Mouse (Mus musculus) liver, embryonic 11.5 days (tissue): Measurements from ENCODE around the gene Rtl10. TPM values are rescaled to one million over a fixed set of nuclear protein-coding genes. Genes with fewer than 3 reads are reported as not detected.

Experiments used
- ATAC-seq: fragments of 200-750 bp; cut with Nextera tagmentation; replicated peaks from 2 replicates; pipeline ENCODE4 v1.8.0; 2017; ENCODE audit warnings: moderate number of reproducible peaks, mild to moderate bottlenecking, moderate TSS enrichment, moderate library complexity; ENCODE audit not compliant: low FRiP score
- DNase-seq: peaks from one replicate; pipeline ENCODE4 v3.0.0-alpha.2; 2017; ENCODE audit warnings: low spot score
- H3K27ac ChIP-seq: fragments of 300-500 bp; sonication (generic); 2 replicates; pipeline ENCODE4 v1.5.1; 2014; ENCODE audit warnings: mild to moderate bottlenecking, low read depth, low read length, control low read depth
- H3K27me3 ChIP-seq: fragments of 300-500 bp; sonication (generic); replicated peaks from 2 replicates; pipeline ENCODE4 v1.6.1; 2014; ENCODE audit warnings: low read length, mixed read lengths; ENCODE audit not compliant: control insufficient read depth, insufficient read depth
- H3K36me3 ChIP-seq: fragments of 300-500 bp; sonication (generic); 2 replicates; pipeline ENCODE4 v1.6.1; 2014; ENCODE audit warnings: mild to moderate bottlenecking, low read length, moderate library complexity, mixed read lengths; ENCODE audit not compliant: control insufficient read depth, insufficient read depth
- H3K4me1 ChIP-seq: fragments of 300-500 bp; sonication (generic); replicated peaks from 2 replicates; pipeline ENCODE4 v1.6.1; 2014; ENCODE audit warnings: low read length, mixed read lengths; ENCODE audit not compliant: control insufficient read depth, insufficient read depth
- H3K4me2 ChIP-seq: fragments of 300-500 bp; sonication (generic); 2 replicates; pipeline ENCODE4 v1.6.1; 2014; ENCODE audit warnings: mild to moderate bottlenecking, control low read depth, moderate library complexity
- H3K4me3 ChIP-seq: fragments of 300-500 bp; sonication (generic); 2 replicates; pipeline ENCODE4 v1.5.1; 2014; ENCODE audit warnings: low read depth, low read length, control low read depth
- H3K9ac ChIP-seq: fragments of 300-500 bp; sonication (generic); 2 replicates; pipeline ENCODE4 v1.6.1; 2014; ENCODE audit warnings: low read depth, low read length, control low read depth
- H3K9me3 ChIP-seq: fragments of 300-500 bp; sonication (generic); 2 replicates; pipeline ENCODE4 v1.6.1; 2016; ENCODE audit warnings: low read length, inconsistent platforms, mixed read lengths; ENCODE audit not compliant: control insufficient read depth
- WGBS: fragments of 180-500 bp; shearing (Covaris S2); extraction: QIAGEN DNeasy Blood & Tissue Kit; methylation state at CpG from one replicate; pipeline ENCODE4 v1.1.7; 2014; 5-methylcytosine and 5-hydroxymethylcytosine counted together
- polyA plus RNA-seq: library from polyadenylated mRNA; unstranded; fragments of >200 nt; fragmentation: Nextera tagmentation; extraction: Ambion mirVana; gene quantifications from 2 replicates; pipeline ENCODE4 v1.2.1, GENCODE M21; 2014

The Rtl10 gene
- polyA plus RNA-seq, 1 experiment from 2014 or later: 2.1 TPM

GRCm38 (mm10) chr16:18543151-18543829 lies 44.6 kb downstream of the Rtl10 start:
- Histone ChIP-seq H3K9ac (no peak overlapping the region), H3K9me3 (no peaks in the 10 kb centered on the region), H3K4me3 (no peak overlapping the region), H3K4me1 (no peaks in the 10 kb centered on the region; the same call in 1 of the 2 replicates), H3K4me2 (no peak overlapping the region), H3K27me3 (no peaks in the 10 kb centered on the region), H3K36me3 (no peaks in the 10 kb centered on the region), H3K27ac (no peak overlapping the region)
- ATAC-seq: no peak
- WGBS: 72% methylated on average over 8 of the region's 8 CpGs
- DNase-seq: no peak

- no peak overlapping the region for H3K27ac ChIP-seq
- no peaks in the 10 kb centered on the region for H3K9me3 ChIP-seq
- H3K4me1 ChIP-seq: peaks cover 6% of the 10 kb centered on the region; the same call in 1 of the 2 replicates
- ATAC-seq (no peak), DNase-seq (no peak)
- 87% methylated on average over 5 of the region's 5 CpGs for WGBS
- H3K4me2 ChIP-seq: no peak overlapping the region
- H3K27me3 ChIP-seq: no peaks in the 10 kb centered on the region
- H3K4me3 ChIP-seq: no peak overlapping the region
- H3K9ac ChIP-seq: no peak overlapping the region
- H3K36me3 ChIP-seq: no peaks in the 10 kb centered on the region
Measured at GRCm38 (mm10) chr16:18547891-18548290, 49.2 kb downstream of the Rtl10 start.

Other genes with a start within 250 kb of the Rtl10 start
- gene Gm49776, start 240.6 kb upstream of the Rtl10 start, polyA plus RNA-seq: 1.5 and 4.1 TPM in 2 replicates
- 29.0 and 30.8 TPM in 2 replicates for gene Dgcr8, start 209.7 kb upstream of the Rtl10 start, polyA plus RNA-seq
- 104 and 109 TPM in 2 replicates for gene Tango2, start 150.8 kb upstream of the Rtl10 start, polyA plus RNA-seq
- 13.8 and 15.5 TPM in 2 replicates for gene Arvcf, start 150.7 kb upstream of the Rtl10 start, polyA plus RNA-seq
- 83.7 and 91.8 TPM in 2 replicates for gene Txnrd2, start 72.5 kb upstream of the Rtl10 start, polyA plus RNA-seq
- 140 and 141 TPM in 2 replicates for gene Comt, start 72.0 kb upstream of the Rtl10 start, polyA plus RNA-seq
- 17.8 and 18.4 TPM in 2 replicates for gene Gnb1l, start 188 bp upstream of the Rtl10 start, polyA plus RNA-seq
- 0.17 and 0.43 TPM in 2 replicates for gene Tbx1, start 91.8 kb downstream of the Rtl10 start, polyA plus RNA-seq
- gene Gp1bb, start 123.5 kb downstream of the Rtl10 start, polyA plus RNA-seq: 42.4 and 46.3 TPM in 2 replicates
- gene Gm49601, start 127.5 kb downstream of the Rtl10 start, polyA plus RNA-seq: not detected in 2 replicates
- gene Sept5, start 131.1 kb downstream of the Rtl10 start, polyA plus RNA-seq: 6.0 and 6.2 TPM in 2 replicates